In genomic region chr12:4054845-4055244, GRCm38 (mm10) we compare ENCODE assay signal across 27 mouse cellular contexts. TPM values are rescaled to one million over a fixed set of nuclear protein-coding genes. Genes with fewer than 3 reads are reported as not detected.
DNase-seq lines count a peak whose midpoint lies in the region; ATAC-seq and TF ChIP-seq lines count a peak whose summit lies in the region.
"Had no signal": no experiment of that assay in that cellular context is flagged by ENCODE, and none has a peak within 500 bp of the region (broad histone marks: within the 10 kb centered on the region; RNA-seq: fewer than 3 reads in every experiment).

No protein-coding gene starts in this region.

- no peaks in the 10 kb centered on the region for H3K9me3 ChIP-seq in heart, embryonic 11.5 days (replicated peaks; ENCODE audit: control insufficient read depth, low read length)
- no peaks in the 10 kb centered on the region for H3K9me3 ChIP-seq in heart, embryonic 13.5 days
- H3K9me3 ChIP-seq: embryonic facial prominence, embryonic 13.5 days; embryonic facial prominence, embryonic 15.5 days; forebrain, embryonic 10.5 days; forebrain, embryonic 12.5 days; G1E had no signal

- TF ChIP-seq EP300 in heart, adult 2 months (IDR thresholded peaks at IDR 0.05; ENCODE audit: insufficient read depth, low read depth, low read length) = no peak

- ATAC-seq in heart, embryonic 11.5 days (replicated peaks; ENCODE audit: insufficient number of reproducible peaks, low FRiP score, low TSS enrichment) = no peak; the same call in 1 of the 2 replicates
- peak; percentile 52; the same call in 1 of the 2 replicates for ATAC-seq in heart, embryonic 13.5 days (ENCODE audit: extremely low read depth, insufficient number of reproducible peaks, low FRiP score, low TSS enrichment)
- ATAC-seq: CD4-positive, CD25-positive, alpha-beta regulatory T cell, adult 4 months; forebrain, embryonic 14.5 days; forebrain, embryonic 16.5 days had no signal

- no peaks in the 10 kb centered on the region for H3K36me3 ChIP-seq in heart, embryonic 11.5 days (ENCODE audit: control insufficient read depth, insufficient read depth, low read length)
- H3K36me3 ChIP-seq in heart, adult 2 months (ENCODE audit: control insufficient read depth, insufficient read depth, low read length) = no peaks in the 10 kb centered on the region
- no peaks in the 10 kb centered on the region for H3K36me3 ChIP-seq in heart, embryonic 13.5 days
- H3K36me3 ChIP-seq: embryonic facial prominence, embryonic 13.5 days; embryonic facial prominence, embryonic 15.5 days; forebrain, embryonic 10.5 days; forebrain, embryonic 12.5 days; G1E had no signal

- H3K4me3 ChIP-seq in heart, embryonic 11.5 days (ENCODE audit: low read depth, low read length) = no peak overlapping the region
- H3K4me3 ChIP-seq in heart, adult 2 months = no peak overlapping the region
- H3K4me3 ChIP-seq in heart, embryonic 13.5 days = no peak overlapping the region
- H3K4me3 ChIP-seq: embryonic facial prominence, embryonic 13.5 days; embryonic facial prominence, embryonic 15.5 days; erythroblast, embryonic 14.5 days; forebrain, embryonic 10.5 days; forebrain, embryonic 12.5 days had no signal

- H3K27ac ChIP-seq in heart, embryonic 11.5 days (ENCODE audit: low read depth, low read length) = peak overlapping the region; percentile 6; the same call in 1 of the 2 replicates
- no peak overlapping the region for H3K27ac ChIP-seq in heart, adult 2 months
- H3K27ac ChIP-seq in heart, embryonic 13.5 days (replicated peaks) = no peak overlapping the region; the same call in 1 of the 2 replicates
- H3K27ac ChIP-seq: embryonic facial prominence, embryonic 13.5 days; embryonic facial prominence, embryonic 15.5 days; forebrain, embryonic 10.5 days; forebrain, embryonic 12.5 days had no signal

- peaks cover 5% of the 10 kb centered on the region; the same call in 1 of the 2 replicates for H3K4me1 ChIP-seq in heart, embryonic 11.5 days (ENCODE audit: control insufficient read depth, insufficient read depth, low read length)
- no peaks in the 10 kb centered on the region for H3K4me1 ChIP-seq in heart, adult 2 months (ENCODE audit: control insufficient read depth, insufficient read depth, low read length)
- peaks cover 30% of the 10 kb centered on the region for H3K4me1 ChIP-seq in heart, embryonic 13.5 days
- H3K4me1 ChIP-seq: embryonic facial prominence, embryonic 13.5 days; embryonic facial prominence, embryonic 15.5 days; forebrain, embryonic 12.5 days had no signal

- peak; percentile 65 for DNase-seq in heart, adult 11 months
- DNase-seq in heart, postnatal 25 days (ENCODE audit: low spot score) = no peak
- DNase-seq in heart, adult 2 months = no peak
- DNase-seq in heart, postnatal 10 days = no peak
- DNase-seq: adrenal gland, adult 2 months; adrenal gland, postnatal 10 days; adrenal gland, postnatal 25 days; B cell, adult 2 months; cerebellum, adult 11 months; cerebellum, adult 18-20 months; cerebellum, adult 8-10 months; cerebellum, adult 9-11 months; cerebellum, postnatal 14 days; cerebellum, postnatal 36 days; embryo, embryonic 11 days had no signal

- TF ChIP-seq CTCF in heart, adult 2 months (IDR thresholded peaks at IDR 0.05) = no peak

- H3K27me3 ChIP-seq in heart, embryonic 11.5 days (ENCODE audit: control insufficient read depth, insufficient read depth, low read length) = no peaks in the 10 kb centered on the region
- H3K27me3 ChIP-seq in heart, adult 2 months (ENCODE audit: control insufficient read depth, insufficient read depth, low read length) = no peaks in the 10 kb centered on the region
- H3K27me3 ChIP-seq in heart, embryonic 13.5 days (replicated peaks) = peaks cover 10% of the 10 kb centered on the region; the same call in 1 of the 2 replicates
- H3K27me3 ChIP-seq: CH12.LX; embryonic facial prominence, embryonic 13.5 days; embryonic facial prominence, embryonic 15.5 days; forebrain, embryonic 12.5 days had no signal

- no peaks in the 10 kb centered on the region for H3K79me2 ChIP-seq in heart, adult 2 months (replicated peaks; ENCODE audit: control insufficient read depth, insufficient read depth, low read length)

- intact Hi-C loops in heart, postnatal 25 days (cut with DNase I) = no loop called here
- intact Hi-C loops in heart, adult 2 months (cut with DNase I) = no loop called here
- intact Hi-C loops in heart, postnatal 10 days (cut with DNase I) = no loop called here

- 19% methylated on average over 4 of the region's 4 CpGs for WGBS in heart, embryonic 11.5 days (ENCODE audit: insufficient replicate concordance)
- WGBS in heart, adult 2 months = 37% methylated on average over 4 of the region's 4 CpGs
- 18% methylated on average over 4 of the region's 4 CpGs for WGBS in heart, embryonic 13.5 days

- H3K9ac ChIP-seq in heart, embryonic 11.5 days (ENCODE audit: low read depth, low read length) = no peak overlapping the region
- H3K9ac ChIP-seq in heart, adult 2 months (ENCODE audit: low read depth, low read length) = no peak overlapping the region
- no peak overlapping the region for H3K9ac ChIP-seq in heart, embryonic 13.5 days
- H3K9ac ChIP-seq: embryonic facial prominence, embryonic 13.5 days; embryonic facial prominence, embryonic 15.5 days; forebrain, embryonic 12.5 days had no signal

- no peak overlapping the region for H3K4me2 ChIP-seq in heart, embryonic 11.5 days
- H3K4me2 ChIP-seq in heart, embryonic 13.5 days = no peak overlapping the region
- H3K4me2 ChIP-seq: embryonic facial prominence, embryonic 13.5 days; embryonic facial prominence, embryonic 15.5 days; forebrain, embryonic 12.5 days had no signal

- TF ChIP-seq POLR2A in heart, adult 2 months (IDR thresholded peaks at IDR 0.05; ENCODE audit: insufficient read depth, low read depth, low read length) = no peak

RNA-seq across cellular contexts. Expression of gene Efr3b, which starts 16.1 kb away (rescaled TPM):
- total RNA-seq in heart, postnatal 25 days (2021) = 1 to 10 TPM; 7.3 to 7.9 TPM
- polyA plus RNA-seq in heart, embryonic 11.5 days (2014; fragmentation: Nextera tagmentation; extraction: Ambion mirVana) = 6.4 and 10.5 TPM in 2 replicates
- total RNA-seq in heart, adult 2 months (2021) = 1 to 10 TPM; 5.3 to 6.4 TPM
- polyA plus RNA-seq in heart, adult 2 months (2012; rRNA removed) = 9.9 and 11.1 TPM in 2 replicates
- polyA plus RNA-seq in heart, embryonic 13.5 days (2015; fragmentation: Nextera tagmentation; extraction: Ambion mirVana) = 5.9 and 6.2 TPM in 2 replicates
- total RNA-seq in heart, postnatal 10 days (2021) = 10 to 100 TPM in 1 of 2 experiments, 1 to 10 TPM in 1; 9.8 to 15.8 TPM
- polyA plus RNA-seq: erythroblast, embryonic 14.5 days; G1E had no signal

RNA-seq across cellular contexts. Expression of gene Dnajc27, which starts 27.5 kb away (rescaled TPM):
- total RNA-seq in heart, postnatal 25 days (2021) = 1 to 10 TPM; 7.2 TPM
- 7.8 and 10.1 TPM in 2 replicates for polyA plus RNA-seq in heart, embryonic 11.5 days (2014; fragmentation: Nextera tagmentation; extraction: Ambion mirVana)
- 1 to 10 TPM; 8.3 to 9.7 TPM for total RNA-seq in heart, adult 2 months (2021)
- polyA plus RNA-seq in heart, adult 2 months (2012; rRNA removed) = 7.0 and 14.0 TPM in 2 replicates
- 7.8 and 8.0 TPM in 2 replicates for polyA plus RNA-seq in heart, embryonic 13.5 days (2015; fragmentation: Nextera tagmentation; extraction: Ambion mirVana)
- 1 to 10 TPM; 6.8 to 7.3 TPM for total RNA-seq in heart, postnatal 10 days (2021)
